Mouse (Mus musculus): ENCODE data around the gene Sugp1. TPM values are rescaled to one million over a fixed set of nuclear protein-coding genes. Genes with fewer than 3 reads are reported as not detected.
A peak's percentile ranks its signal among the peaks of the same experiment; 100 is the strongest.
"Not testable (repeated sequence)": the region's sequence is repeated elsewhere in the genome, so short reads cannot be mapped to it uniquely, and the experiment has no call there.

Sugp1 gene
- total RNA-seq, 2 experiments from 2014 or later = 15.8 to 17.6 TPM

DNA sequence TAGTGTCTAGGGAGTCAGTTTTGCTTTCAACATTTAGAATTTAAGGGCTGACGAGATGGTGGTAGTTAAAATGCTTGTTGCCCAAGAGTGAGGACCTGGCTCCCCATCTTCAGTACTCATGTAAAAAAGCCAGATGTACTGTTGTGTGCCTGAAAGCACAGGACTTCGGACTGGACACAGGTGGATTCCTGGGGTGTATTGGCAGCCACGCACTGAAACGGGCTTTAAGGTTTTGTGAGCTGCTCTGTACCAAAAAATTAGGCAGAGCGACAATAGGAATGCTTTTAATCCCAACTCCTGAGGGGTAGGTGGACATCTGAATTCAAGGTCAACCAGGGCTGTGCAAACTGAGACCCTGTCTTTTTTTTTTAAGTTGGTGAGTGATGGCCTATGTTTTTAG is 1.4 kb downstream of the Sugp1 start:
- DNase-seq = no peak

- DNase-seq = no peak
These were observed 7.0 kb downstream of the Sugp1 start for GRCm38 (mm10) chr8:70049662-70050061.

DNA sequence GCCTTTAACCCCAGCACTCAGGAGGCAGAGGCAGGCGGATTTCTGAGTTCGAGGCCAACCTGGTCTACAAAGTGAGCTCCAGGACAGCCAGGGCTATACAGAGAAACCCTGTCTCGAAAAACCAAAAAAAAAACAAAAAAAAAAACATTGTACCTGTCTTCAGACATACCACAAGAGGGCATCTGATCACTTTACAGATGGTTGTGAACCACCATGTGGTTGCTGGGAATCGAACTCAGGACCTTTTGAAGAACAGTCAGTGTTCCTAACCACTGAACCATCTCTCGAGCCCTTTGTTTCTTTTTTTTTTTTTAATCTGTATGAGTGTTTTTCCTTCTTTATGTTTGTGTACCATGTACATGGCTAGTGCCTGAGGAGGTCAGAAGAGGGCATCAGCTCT is 7.8 kb downstream of the Sugp1 start:
- DNase-seq = not testable (repeated sequence)

DNA sequence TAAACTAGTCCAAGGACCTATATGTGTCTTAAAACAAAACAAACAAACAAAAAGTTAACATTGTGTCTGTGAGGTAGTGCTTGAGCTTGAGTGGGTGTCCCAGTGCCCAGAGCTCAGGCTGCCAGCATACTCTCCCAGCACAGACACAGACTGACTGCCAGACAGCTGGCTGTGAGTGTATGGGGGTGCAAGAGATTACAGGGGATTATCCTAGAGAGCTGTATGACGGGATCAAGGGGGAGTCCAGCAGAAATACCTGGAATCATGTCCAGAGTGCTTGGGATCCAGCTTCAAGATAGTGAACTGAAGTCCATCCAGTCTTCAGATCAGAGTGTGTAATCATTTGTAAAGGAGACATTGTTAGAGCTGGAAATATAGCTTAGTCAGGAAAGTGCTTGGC is 15.1 kb downstream of the Sugp1 start:
- no peak for DNase-seq

DNA sequence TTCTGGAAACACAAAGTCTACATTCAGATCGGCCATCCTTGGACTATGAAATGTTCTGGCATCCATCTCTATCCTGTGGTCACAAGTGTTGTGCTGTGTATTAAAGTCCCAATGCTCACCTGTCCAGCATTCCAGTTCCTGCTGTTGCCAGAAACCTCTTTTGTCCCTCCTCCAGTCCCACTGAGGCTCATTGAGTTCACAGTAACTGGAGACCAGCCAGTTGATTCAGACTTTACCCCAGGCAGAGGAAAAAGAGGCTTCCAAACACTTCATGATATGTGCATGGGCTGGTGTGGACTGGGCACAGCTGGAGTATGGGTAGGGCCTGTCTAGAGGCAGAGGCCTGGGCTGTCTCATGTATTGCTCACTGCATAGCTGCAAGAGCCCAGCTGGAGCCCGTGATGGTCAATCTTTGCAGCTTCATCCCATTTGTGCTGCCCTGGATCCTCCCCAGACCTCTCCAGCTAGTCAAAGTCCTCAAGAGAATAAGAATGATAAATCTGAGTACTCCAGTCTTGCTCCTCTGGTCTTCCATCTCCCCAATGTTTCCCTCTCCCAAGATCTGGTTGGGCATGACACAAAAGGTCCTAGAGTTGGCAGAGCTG is 29.3 kb downstream of the Sugp1 start:
- DNase-seq = no peak

DNA sequence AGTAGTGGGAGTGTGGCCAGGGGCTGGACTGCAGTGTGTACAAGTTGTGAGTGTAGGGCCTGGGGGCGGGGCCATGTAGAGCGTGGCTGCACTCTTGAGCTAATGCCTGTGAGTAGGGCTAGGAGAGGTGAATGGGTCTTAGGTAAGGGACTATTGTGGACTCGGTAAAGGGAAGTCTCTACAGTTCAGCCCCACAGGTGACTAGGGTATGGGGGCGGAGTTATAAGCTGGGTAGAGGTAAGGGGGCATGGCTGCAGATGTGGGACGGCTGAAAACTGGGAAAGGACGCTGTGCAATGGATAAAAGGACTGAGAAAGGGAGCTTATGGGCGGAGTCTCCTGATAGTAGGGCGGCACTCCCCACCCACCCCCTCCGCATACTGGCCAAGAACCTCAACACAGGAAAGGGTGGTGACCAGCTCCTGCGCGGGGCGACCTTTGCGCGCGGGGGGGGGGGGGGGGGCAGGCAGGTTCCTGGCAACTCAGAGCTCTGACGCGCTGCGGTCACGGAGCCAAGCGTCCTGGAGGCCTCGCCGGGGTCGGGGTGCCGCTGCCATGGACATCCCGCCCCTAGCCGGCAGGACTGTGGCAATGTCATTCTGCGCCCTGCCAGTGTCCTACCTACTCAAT is 29.9 kb downstream of the Sugp1 start, which contains the start of gene Tm6sf2:
TSS of gene Tm6sf2 (plus strand) at position 484 of the 629 bp plus-strand sequence.
- DNase-seq = peak; percentile 59 to 62

DNA sequence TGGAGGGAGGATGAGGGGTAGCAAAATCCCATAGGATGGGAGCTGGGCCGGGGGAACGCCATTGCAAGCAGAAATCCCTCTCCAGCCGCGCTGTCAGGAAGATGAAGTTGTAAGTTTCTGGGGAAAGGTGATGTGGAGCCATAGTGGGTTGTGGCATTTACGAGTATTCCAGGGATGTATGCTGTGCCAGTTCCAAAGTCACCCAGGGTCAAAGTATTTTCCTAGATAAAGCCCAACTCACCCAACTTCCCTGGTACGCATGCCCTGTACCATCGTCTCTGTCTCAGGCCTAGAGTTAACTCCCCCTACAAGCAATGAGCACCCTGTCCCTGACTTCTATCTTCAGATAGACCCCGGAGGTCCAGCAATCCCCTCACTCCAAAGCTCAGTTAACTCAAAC is 30.5 kb downstream of the Sugp1 start:
- DNase-seq = no peak

DNA sequence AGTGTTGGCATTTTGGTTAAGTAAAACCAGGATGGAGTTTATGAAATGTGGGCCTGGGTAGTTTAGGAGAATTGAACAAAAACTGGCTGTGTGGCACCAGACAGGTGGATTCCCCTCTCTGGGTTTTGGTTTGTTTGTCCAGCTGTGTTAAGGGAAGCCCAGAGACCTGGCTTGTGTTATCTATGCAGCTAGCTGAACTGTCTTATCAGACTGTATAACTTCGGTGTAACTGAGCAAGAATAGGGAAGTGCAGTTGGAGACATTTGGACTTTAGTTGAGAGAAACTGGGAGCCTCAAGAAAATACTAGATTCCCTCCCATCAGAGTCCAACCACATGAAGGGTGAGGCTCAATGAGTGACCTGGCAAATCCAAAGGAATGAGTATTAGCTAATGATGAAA is 31.1 kb downstream of the Sugp1 start:
- DNase-seq = no peak

GRCm38 (mm10) chr8:70081976-70082375 is 39.4 kb downstream of the Sugp1 start:
- no peak for DNase-seq

DNA sequence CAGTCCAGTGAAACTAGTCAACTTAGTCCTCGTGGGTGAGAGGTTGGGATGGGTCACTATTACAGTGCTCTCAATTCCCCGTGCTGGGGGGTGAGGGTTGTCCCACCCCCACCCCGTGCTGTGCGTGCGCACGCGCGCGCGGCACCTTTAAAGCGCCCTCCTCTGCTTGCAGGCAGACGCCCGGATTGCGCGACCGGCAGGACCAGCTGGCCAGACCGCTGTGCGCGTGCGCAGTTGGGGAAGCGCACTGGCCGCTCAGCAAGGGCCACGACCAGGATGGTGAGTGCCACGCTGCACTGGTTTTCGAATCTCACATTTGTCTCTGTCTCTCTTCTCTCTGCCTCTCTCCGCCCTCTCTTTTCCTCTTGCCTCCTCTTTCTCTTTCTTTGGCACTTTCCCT is 40.7 kb downstream of the Sugp1 start, which contains the start of gene Hapln4:
TSS of gene Hapln4 (plus strand) at position 173 of the 400 bp plus-strand sequence.
- peak; percentile 15 to 31 for DNase-seq

DNA sequence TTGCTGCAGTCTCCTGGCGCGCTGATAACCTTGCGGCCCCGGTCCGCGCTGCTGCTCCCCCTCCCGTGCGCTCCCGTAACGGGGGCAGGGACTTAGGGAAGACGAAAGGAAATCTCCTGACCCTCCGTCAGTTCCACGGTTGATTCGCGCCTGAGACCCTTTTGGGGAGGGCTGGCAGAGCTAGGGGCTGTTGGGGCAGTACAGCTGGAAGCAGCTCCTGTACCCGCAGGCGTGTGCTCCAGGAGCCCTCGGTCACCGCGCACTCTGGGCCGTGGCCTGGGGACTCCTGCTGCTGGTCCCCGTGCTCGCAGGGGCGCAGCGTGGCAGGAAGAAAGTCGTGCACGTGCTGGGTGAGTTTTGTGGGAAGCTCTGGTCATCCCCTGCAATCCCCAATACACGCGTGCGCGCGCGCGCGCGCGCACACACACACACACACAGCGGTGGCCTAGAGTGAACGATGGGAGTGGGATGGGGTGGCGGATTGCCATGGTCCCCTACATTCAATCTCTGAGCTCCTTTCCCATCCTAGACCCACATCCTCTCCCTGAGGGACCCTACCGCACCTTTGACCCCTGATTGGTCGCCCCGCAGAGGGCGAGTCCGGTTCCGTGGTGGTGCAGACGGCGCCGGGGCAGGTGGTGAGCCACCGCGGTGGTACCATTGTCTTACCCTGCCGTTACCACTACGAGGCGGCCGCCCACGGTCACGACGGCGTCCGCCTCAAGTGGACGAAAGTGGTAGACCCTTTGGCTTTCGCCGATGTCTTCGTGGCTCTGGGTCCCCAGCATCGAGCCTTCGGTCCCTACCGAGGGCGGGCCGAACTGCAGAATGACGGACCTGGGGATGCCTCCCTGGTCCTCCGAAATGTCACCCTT is 41.8 kb downstream of the Sugp1 start:
- no peak for DNase-seq

GRCm38 (mm10) chr8:70086151-70086550 is 43.5 kb downstream of the Sugp1 start:
- DNase-seq = no peak

DNA sequence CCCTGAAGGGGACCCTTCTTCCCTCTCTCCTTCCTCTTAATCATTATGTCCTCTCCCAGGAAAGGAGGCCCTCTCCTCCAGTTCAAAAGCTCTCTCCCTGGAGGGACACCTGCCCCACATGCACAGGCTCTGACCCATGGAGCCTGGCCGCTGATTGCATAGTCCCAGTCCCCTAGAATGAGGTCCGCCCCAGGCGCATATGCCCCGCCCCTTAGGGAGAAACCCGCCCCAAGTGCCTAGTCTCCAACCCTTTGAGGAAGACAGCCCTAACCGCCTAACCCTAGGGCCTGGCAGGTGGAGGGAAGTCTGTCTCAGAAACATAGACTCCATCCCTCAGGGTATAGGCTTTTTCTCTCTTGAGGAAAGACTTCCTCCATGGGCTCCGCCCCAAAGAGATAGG is 44.6 kb downstream of the Sugp1 start:
- DNase-seq = no peak

GRCm38 (mm10) chr8:70087836-70088650 is 45.4 kb downstream of the Sugp1 start:
- DNase-seq = peak; percentile 14 to 47

GRCm38 (mm10) chr8:70089296-70089960 is 46.8 kb downstream of the Sugp1 start:
- DNase-seq = no peak

DNA sequence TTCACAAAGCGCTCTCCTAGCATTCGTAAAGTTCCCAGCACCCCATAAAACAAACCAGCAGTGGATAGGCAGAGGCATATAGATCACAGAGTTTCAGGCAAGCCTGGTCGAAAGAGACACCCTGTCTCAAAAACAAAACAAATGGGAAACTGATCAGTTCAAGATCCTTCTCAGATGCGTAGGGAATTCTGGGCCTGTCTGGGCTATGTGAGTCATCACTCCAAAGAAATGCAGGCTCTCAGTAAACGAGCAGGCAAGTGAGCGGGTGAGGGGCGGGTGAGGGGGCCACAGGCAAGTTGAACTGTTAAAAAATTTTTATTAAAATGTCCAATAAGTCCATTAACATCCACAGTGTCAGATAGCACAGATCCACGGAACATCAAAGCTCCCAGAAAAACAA is 50.2 kb downstream of the Sugp1 start:
- DNase-seq = no peak

DNA sequence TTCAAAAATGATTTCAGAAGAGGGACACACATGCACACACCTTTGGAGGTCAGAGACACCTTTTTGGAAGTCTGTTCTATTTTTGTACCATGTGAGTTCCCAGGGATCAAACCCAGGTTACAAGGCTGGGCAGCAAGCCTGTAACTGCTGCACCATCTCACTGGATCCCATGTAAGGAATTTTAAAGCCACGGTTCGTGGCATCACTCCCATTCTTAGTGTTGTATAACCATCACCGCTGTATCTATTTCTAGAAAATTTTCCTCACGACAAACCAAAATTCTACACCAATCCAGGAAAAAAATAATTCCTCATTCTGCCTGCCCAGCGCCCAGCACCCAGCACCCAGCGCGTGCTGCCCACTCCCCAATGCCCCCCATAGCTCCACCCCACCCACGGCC is 56.7 kb downstream of the Sugp1 start:
- DNase-seq = peak in 1 of 2 experiments; percentile 4

GRCm38 (mm10) chr8:70100241-70100640 is 57.6 kb downstream of the Sugp1 start:
- DNase-seq = no peak

DNA sequence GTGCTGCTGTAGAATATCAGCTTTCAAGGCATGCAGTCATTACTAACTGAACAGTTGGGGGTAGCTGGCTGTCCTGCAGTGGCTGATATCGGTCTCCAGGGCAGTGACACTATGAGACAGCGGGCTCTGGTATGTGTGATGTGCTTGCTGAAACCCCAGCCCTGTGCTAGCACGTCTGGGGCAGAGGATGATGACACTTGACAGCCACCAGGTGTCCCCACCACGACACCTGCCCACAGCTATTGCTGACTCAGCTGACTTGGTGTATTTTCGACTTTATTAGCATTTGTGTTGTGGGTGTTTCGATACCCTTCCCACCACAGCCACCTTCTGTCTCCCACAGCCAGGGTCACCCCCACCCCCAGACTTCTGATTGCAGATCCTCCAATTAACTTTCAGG is 61.9 kb downstream of the Sugp1 start:
- peak; percentile 28 to 37 for DNase-seq

DNA sequence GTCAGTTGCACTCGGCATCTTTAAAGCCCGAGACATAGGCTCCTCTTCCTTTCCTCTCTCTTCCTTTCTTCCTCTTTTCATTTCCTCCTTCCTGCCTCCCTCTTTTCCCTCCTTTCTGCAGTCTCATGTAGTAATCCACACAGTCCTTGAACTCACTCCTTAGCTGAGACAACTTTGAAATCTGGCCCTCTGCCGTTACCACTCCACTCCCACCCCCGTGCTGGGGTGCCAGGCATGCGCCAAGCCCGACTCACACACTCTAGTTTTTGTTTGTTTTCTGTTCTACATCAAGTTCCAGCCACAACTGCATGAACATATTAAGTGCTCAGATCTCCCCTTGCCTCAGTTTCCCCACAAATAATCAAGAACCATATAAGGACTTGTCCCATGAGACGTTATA is 62.3 kb downstream of the Sugp1 start:
- no peak for DNase-seq

- no peak for DNase-seq
These were observed 67.8 kb downstream of the Sugp1 start for GRCm38 (mm10) chr8:70110451-70110850.
